Mouse (Mus musculus) bone marrow, adult 2 months (tissue): ENCODE results near the gene Fbxl12. TPM values are rescaled to one million over a fixed set of nuclear protein-coding genes. Genes with fewer than 3 reads are reported as not detected.
A peak's percentile ranks its signal among the peaks of the same experiment; 100 is the strongest.

ENCODE experiments used
- H3K27ac ChIP-seq: fragments of 200-500 bp; 2 replicates; pipeline ENCODE4 v1.5.1; 2012; ENCODE audit warnings: low read depth, mild to moderate bottlenecking, control low read depth, inconsistent platforms, low read length; ENCODE audit not compliant: control insufficient read depth, poor library complexity, insufficient read depth
- H3K4me1 ChIP-seq: fragments of 200-500 bp; 2 replicates; pipeline ENCODE4 v1.6.1; 2011; ENCODE audit warnings: low read length; ENCODE audit not compliant: control insufficient read depth, insufficient read depth
- H3K4me3 ChIP-seq: fragments of 200-500 bp; replicated peaks from 2 replicates; pipeline ENCODE3; 2011; ENCODE audit warnings: mild to moderate bottlenecking, low read depth, low read length, control low read depth; ENCODE audit not compliant: control insufficient read depth
- CTCF ChIP-seq: fragments of 200-500 bp; IDR thresholded peaks from 2 replicates; pipeline ENCODE4 v1.5.1; 2011; ENCODE audit warnings: low read length, control low read depth; ENCODE audit not compliant: control insufficient read depth, insufficient read depth
- POLR2A ChIP-seq: fragments of 200-500 bp; IDR thresholded peaks from 2 replicates; pipeline ENCODE4 v1.6.1; 2011; ENCODE audit warnings: low read depth, mild to moderate bottlenecking, control low read depth, low read length, borderline replicate concordance; ENCODE audit not compliant: control insufficient read depth
- WGBS: fragments of 180-500 bp; shearing (Covaris S2); methylation state at CpG from one replicate; pipeline ENCODE4 v1.1.7; 2018; 5-methylcytosine and 5-hydroxymethylcytosine counted together
- polyA plus RNA-seq: library from polyadenylated mRNA; stranded (reverse); fragments of >200 nt; gene quantifications from 2 replicates; pipeline ENCODE4 v1.2.4, GENCODE M21; 2011; ENCODE audit warnings: low replicate concordance; ENCODE audit not compliant: missing spikeins, insufficient read depth, insufficient read length

Gene Fbxl12
- polyA plus RNA-seq, 1 experiment, result 28.8 TPM

DNA sequence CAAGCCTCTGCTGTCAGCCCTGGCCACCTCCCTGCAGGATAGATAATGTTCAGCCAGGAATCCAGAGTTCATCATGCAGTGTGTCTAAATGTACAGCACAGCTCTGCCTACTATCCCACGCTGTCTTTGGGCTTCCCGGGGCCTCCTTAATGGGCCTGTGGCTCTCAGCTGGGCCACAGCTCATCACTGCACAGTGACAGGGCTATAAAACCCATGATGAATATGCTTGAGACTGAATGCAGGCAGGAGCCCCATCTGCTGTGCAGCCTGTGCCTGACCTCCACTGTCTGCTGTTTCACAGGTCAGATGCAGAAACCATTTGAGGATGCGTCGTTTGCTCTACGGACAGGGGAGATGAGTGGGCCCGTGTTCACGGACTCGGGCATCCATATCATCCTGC is 18.3 kb upstream of the Fbxl12 start:
- H3K4me1 ChIP-seq, result no peaks in the 10 kb centered on the region
- H3K27ac ChIP-seq, result no peak overlapping the region
- no peak for TF ChIP-seq CTCF
- TF ChIP-seq POLR2A, result no peak
- WGBS, result 96% methylated on average over 8 of the region's 8 CpGs
- H3K4me3 ChIP-seq, result no peak overlapping the region

DNA sequence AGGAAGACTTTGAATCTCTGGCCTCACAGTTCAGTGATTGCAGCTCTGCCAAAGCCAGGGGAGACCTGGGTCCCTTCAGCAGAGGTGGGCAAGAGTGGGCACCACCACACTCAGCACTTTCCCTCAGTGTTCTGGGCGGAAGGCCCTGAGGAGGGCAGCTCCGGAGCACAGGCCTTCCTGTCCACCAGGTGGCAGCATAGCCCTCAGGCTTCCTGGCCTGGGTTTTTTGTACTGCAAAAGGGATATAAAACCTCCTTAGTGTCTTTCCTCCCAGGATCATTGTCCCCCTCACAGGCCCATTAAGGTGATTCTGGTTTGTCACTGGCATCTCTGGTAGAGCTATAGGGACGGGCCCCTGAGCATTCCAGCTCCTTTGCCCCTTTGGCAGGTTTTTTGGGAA is 17.8 kb upstream of the Fbxl12 start:
- no peak overlapping the region for H3K27ac ChIP-seq
- 55% methylated on average over 3 of the region's 3 CpGs for WGBS
- TF ChIP-seq CTCF, result peak; percentile 78
- TF ChIP-seq POLR2A, result no peak
- no peaks in the 10 kb centered on the region for H3K4me1 ChIP-seq
- no peak overlapping the region for H3K4me3 ChIP-seq

DNA sequence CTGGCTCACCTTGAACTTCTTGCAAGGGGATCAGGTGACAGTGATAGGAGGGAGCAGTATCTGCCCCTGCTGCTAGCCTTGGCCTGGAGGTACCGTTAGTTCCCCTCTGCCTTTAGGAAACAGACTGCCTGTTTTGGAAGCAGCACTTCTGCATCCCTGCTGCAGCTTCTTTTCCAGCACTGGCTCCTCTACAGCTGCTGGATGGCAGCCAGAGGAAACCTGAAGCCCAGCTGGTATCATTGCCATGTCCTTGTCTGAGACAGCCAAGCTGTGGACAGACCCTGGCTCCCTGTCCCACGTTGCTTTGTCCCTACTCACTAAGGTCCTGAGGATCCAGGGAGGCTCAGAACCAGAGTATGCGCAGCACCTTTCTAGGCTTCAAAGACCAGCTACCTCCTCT is 13.0 kb upstream of the Fbxl12 start:
- Histone ChIP-seq H3K27ac (no peak overlapping the region), H3K4me1 (no peaks in the 10 kb centered on the region; the same call in 1 of the 2 replicates), H3K4me3 (no peak overlapping the region)
- WGBS, result 78% methylated on average over 3 of the region's 3 CpGs
- TF ChIP-seq CTCF, result no peak
- TF ChIP-seq POLR2A, result no peak

DNA sequence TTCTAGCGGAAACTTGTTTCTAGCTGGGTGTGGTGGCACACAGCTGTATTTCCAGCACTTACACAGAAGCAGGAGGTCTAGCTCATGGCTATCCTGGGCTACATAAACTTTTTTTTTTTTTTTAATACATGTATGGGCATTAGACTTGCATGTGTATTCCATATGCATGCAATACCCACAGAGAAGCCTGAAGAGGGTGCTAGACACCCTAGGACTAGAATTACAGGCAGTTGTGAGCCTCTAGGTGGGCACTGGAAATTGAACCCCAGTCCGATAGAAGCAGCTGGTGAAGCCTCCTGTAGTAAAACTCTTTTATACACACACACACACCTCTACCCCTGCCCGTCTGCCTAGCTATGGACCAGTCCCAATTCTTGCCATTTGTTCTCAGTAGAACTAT is 9.3 kb upstream of the Fbxl12 start:
- no peak overlapping the region for H3K4me3 ChIP-seq
- no peak overlapping the region for H3K27ac ChIP-seq
- 88% methylated on average over 3 of the region's 3 CpGs for WGBS
- peaks cover 1% of the 10 kb centered on the region for H3K4me1 ChIP-seq
- no peak for TF ChIP-seq POLR2A
- TF ChIP-seq CTCF, result no peak

DNA sequence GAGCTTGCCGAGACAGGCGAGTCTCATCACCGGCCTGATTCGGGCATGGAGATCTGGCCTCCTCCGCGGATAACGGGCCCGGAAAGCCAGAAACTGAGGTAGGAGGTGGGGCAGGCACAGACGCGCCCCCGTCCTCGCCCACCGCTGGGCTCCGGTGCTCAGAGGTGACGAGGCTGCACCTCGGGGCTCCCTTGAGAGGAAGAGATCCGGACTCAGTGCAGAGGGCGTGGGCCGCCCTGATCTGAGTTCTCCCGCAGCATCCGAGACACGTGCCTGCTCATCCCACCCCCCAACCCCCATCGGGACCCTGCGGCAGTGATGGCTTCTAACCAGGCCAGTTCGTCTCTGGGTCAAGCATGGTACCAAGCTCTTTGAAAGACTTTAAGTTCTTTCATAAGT is 7.7 kb upstream of the Fbxl12 start:
- no peak overlapping the region; the same call in 1 of the 2 replicates for H3K27ac ChIP-seq
- peak overlapping the region; percentile 84 for H3K4me3 ChIP-seq
- H3K4me1 ChIP-seq, result peaks cover 1% of the 10 kb centered on the region
- TF ChIP-seq POLR2A (no peak), CTCF (no peak)
- WGBS, result 0% methylated on average over 25 of the region's 25 CpGs

DNA sequence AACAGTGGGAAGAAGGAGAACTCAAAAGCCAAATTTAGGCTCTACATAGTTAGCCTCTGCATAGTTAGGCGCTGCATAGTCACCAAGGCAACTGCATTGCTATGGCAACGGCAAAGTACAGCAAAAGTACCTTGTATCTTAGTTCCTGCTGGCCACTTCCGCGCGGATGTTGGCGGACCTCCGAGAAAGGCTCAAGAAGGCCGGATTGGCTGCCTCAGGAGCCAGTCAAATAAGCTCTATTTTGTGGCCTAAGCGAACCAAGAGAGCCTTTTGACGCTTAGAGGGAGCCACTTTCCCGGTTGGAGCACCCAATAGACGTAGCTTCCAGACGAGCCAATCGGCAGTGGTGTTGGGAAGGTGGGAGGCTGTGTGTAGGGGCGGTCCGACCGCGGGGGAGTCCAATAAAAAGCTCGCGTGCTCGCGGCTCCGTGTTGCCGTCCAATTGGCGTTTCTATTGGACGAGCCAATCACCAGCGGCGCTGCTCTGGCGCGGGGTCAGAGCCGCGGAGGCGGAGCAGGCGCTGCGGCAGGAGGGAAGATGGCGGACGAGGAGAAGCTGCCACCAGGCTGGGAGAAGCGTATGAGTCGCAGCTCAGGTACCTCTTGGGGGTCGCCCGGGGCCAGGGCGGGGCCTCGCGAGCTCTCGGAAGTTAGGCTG is 7.2 kb upstream of the Fbxl12 start, which contains the start of gene Pin1:
Pin1 (plus strand) TSS at position 494 of the 658 bp plus-strand sequence.
- WGBS, result under 1% methylated on average over 45 of the region's 45 CpGs

DNA sequence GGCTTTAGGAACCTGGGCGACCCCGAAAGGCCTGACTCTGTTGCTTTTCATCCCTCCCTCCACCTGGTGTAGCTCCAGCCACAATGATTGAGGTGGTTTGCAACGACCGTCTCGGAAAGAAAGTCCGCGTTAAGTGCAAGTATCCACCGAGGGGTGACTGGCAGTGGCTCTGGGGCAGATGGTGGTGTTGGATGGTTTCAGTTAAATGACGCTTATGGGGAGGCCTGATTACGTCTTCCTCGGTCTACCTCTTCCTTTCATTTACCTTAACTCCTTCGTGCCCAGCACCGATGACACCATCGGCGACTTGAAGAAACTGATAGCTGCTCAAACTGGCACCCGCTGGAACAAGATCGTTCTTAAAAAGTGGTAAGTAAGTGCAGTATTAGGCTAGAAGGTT is 554 bp upstream of the Fbxl12 start:
- H3K4me1 ChIP-seq, result no peaks in the 10 kb centered on the region; the same call in none of the 2 replicates
- WGBS, result 1% methylated on average over 17 of the region's 17 CpGs

More for the DNA sequence above, 7.2 kb upstream of the Fbxl12 start, which contains the start of gene Pin1:
- peak within 1 kb of the TSS; percentile 84 for H3K4me3 ChIP-seq
- H3K27ac ChIP-seq, result peak within 1 kb of the TSS; percentile 5
- TF ChIP-seq POLR2A, result peak; percentile 83
- TF ChIP-seq CTCF, result no peak
- peaks cover 1% of the 10 kb centered on the region for H3K4me1 ChIP-seq

DNA sequence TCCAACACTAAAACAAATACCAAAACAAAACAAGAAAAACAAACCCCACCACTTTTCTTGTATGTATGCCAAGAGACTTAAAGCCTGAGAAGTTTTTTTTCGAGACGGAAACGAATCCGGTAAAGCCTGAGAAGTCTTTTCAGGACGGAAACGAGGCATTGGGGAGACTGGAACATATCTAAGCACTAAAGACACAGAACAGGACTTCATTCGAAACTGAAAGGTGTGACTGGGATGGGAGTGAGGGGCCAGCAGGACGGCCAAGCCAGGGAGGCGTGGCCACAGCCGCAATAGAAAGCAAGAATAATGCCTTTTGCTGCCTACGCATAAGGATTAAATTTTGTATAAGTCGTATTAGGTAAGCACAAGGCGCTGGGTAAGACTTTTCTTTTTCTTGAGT is 786 bp downstream of the Fbxl12 start:
- Histone ChIP-seq H3K27ac (peak overlapping the region; percentile 4; the same call in 1 of the 2 replicates), H3K4me1 (no peaks in the 10 kb centered on the region; the same call in none of the 2 replicates), H3K4me3 (peak overlapping the region; percentile 77)
- no peak; the same call in 1 of the 2 replicates for TF ChIP-seq POLR2A
- TF ChIP-seq CTCF, result no peak
- 2% methylated on average over 13 of the region's 13 CpGs for WGBS

More for the DNA sequence above, 554 bp upstream of the Fbxl12 start:
- Histone ChIP-seq H3K27ac (peak overlapping the region; percentile 85), H3K4me3 (peak overlapping the region; percentile 77)
- TF ChIP-seq POLR2A (no peak), CTCF (no peak)
